Mouse (Mus musculus): ENCODE results near the gene Adck2.

GRCm38 (mm10) chr6:39606056-39606455 is 32.4 kb downstream of the Adck2 start:
- TF ChIP-seq POU5F1 (IDR thresholded peaks at IDR 0.05; ENCODE audit: borderline replicate concordance, low read length), result no peak
- no peak for TF ChIP-seq CTCF (conservative IDR thresholded peaks at IDR 0.05; ENCODE audit: low read length)
- no peak for TF ChIP-seq NANOG (IDR thresholded peaks at IDR 0.05; ENCODE audit: borderline replicate concordance, low read length)
